Mouse (Mus musculus): ENCODE results near the gene Vmn1r120. TPM values are rescaled to one million over a fixed set of nuclear protein-coding genes. Genes with fewer than 3 reads are reported as not detected.
"Not testable (repeated sequence)": the region's sequence is repeated elsewhere in the genome, so short reads cannot be mapped to it uniquely, and the experiment has no call there.

The Vmn1r120 gene
- not detected in 2 replicates for polyA plus RNA-seq (2012; ENCODE audit: insufficient read depth, insufficient read length, low replicate concordance, missing spikeins)

- H3K27ac ChIP-seq (ENCODE audit: insufficient read depth, low read depth, low read length); H3K4me1 ChIP-seq (ENCODE audit: control insufficient read depth, insufficient read depth, low read length); H3K4me3 ChIP-seq (ENCODE audit: insufficient read depth, low read depth, low read length): not testable (repeated sequence)
- WGBS: 79% methylated on average over 1 of the region's 1 CpGs
Measured at GRCm38 (mm10) chr7:21053684-21054083, at the start of gene Vmn1r120. TSS of gene Vmn1r120 (minus strand) at chr7:21053784.

- not testable (repeated sequence) for H3K4me3 ChIP-seq (ENCODE audit: insufficient read depth, low read depth, low read length); H3K27ac ChIP-seq (ENCODE audit: insufficient read depth, low read depth, low read length); H3K4me1 ChIP-seq (ENCODE audit: control insufficient read depth, insufficient read depth, low read length)
- 74% methylated on average over 5 of the region's 5 CpGs for WGBS
Measured at GRCm38 (mm10) chr7:21098413-21098812, 44.8 kb upstream of the Vmn1r120 start, which contains the start of gene Vmn1r121. TSS of gene Vmn1r121 (minus strand) at chr7:21098513.

GRCm38 (mm10) chr7:21012355-21012754 is 41.2 kb downstream of the Vmn1r120 start, which contains the start of gene Vmn1r119:
TSS of gene Vmn1r119 (minus strand) at chr7:21012455.
- not testable (repeated sequence) for H3K4me3 ChIP-seq (ENCODE audit: insufficient read depth, low read depth, low read length); H3K4me1 ChIP-seq (ENCODE audit: control insufficient read depth, insufficient read depth, low read length); H3K27ac ChIP-seq (ENCODE audit: insufficient read depth, low read depth, low read length)
- no CpG with 5 or more reads among the region's 2 CpGs for WGBS

Other genes starting within 250 kb of the Vmn1r120 start
- gene Vmn1r114, start 241.6 kb downstream of the Vmn1r120 start, polyA plus RNA-seq (2012; ENCODE audit: insufficient read depth, insufficient read length, low replicate concordance, missing spikeins): not detected in 2 replicates
- not detected in 2 replicates for gene Vmn1r115, start 208.8 kb downstream of the Vmn1r120 start, polyA plus RNA-seq (2012; ENCODE audit: insufficient read depth, insufficient read length, low replicate concordance, missing spikeins)
- not detected in 2 replicates for gene Vmn1r116, start 181.5 kb downstream of the Vmn1r120 start, polyA plus RNA-seq (2012; ENCODE audit: insufficient read depth, insufficient read length, low replicate concordance, missing spikeins)
- gene Vmn1r117, start 169.7 kb downstream of the Vmn1r120 start, polyA plus RNA-seq (2012; ENCODE audit: insufficient read depth, insufficient read length, low replicate concordance, missing spikeins): not detected in 2 replicates
- gene Vmn1r118, start 141.4 kb downstream of the Vmn1r120 start, polyA plus RNA-seq (2012; ENCODE audit: insufficient read depth, insufficient read length, low replicate concordance, missing spikeins): not detected in 2 replicates
- not detected in 2 replicates for gene Vmn1r119, start 41.3 kb downstream of the Vmn1r120 start, polyA plus RNA-seq (2012; ENCODE audit: insufficient read depth, insufficient read length, low replicate concordance, missing spikeins)
- not detected in 2 replicates for gene Vmn1r121, start 44.7 kb upstream of the Vmn1r120 start, polyA plus RNA-seq (2012; ENCODE audit: insufficient read depth, insufficient read length, low replicate concordance, missing spikeins)
- not detected in 2 replicates for gene Vmn1r122, start 80.3 kb upstream of the Vmn1r120 start, polyA plus RNA-seq (2012; ENCODE audit: insufficient read depth, insufficient read length, low replicate concordance, missing spikeins)
- gene Vmn1r123, start 108.4 kb upstream of the Vmn1r120 start, polyA plus RNA-seq (2012; ENCODE audit: insufficient read depth, insufficient read length, low replicate concordance, missing spikeins): not detected in 2 replicates
- not detected in 2 replicates for gene Gm5157, start 136.6 kb upstream of the Vmn1r120 start, polyA plus RNA-seq (2012; ENCODE audit: insufficient read depth, insufficient read length, low replicate concordance, missing spikeins)
- not detected in 2 replicates for gene Vmn1r124, start 206.8 kb upstream of the Vmn1r120 start, polyA plus RNA-seq (2012; ENCODE audit: insufficient read depth, insufficient read length, low replicate concordance, missing spikeins)
- not detected in 2 replicates for gene Vmn1r125, start 218.4 kb upstream of the Vmn1r120 start, polyA plus RNA-seq (2012; ENCODE audit: insufficient read depth, insufficient read length, low replicate concordance, missing spikeins)
- gene Vmn1r126, start 247.7 kb upstream of the Vmn1r120 start, polyA plus RNA-seq (2012; ENCODE audit: insufficient read depth, insufficient read length, low replicate concordance, missing spikeins): not detected in 2 replicates